9 mouse cellular contexts compared by ENCODE assay signal in genomic region chr12:99836404-99837131, GRCm38 (mm10). TPM values are rescaled to one million over a fixed set of nuclear protein-coding genes. Genes with fewer than 3 reads are reported as not detected.
A peak's percentile ranks its signal among the peaks of the same experiment; 100 is the strongest.
DNase-seq lines count a peak whose midpoint lies in the region; ATAC-seq and TF ChIP-seq lines count a peak whose summit lies in the region.
"Had no signal": no experiment of that assay in that cellular context is flagged by ENCODE, and none has a peak within 500 bp of the region (broad histone marks: within the 10 kb centered on the region; RNA-seq: fewer than 3 reads in every experiment).

No protein-coding gene starts in this region.

- H3K36me3 ChIP-seq in forebrain, embryonic 15.5 days, result no peaks in the 10 kb centered on the region
- H3K36me3 ChIP-seq in kidney, embryonic 14.5 days (ENCODE audit: control insufficient read depth, insufficient read depth, low read length), result no peaks in the 10 kb centered on the region
- H3K36me3 ChIP-seq in limb, embryonic 15.5 days, result no peaks in the 10 kb centered on the region

- no peaks in the 10 kb centered on the region for H3K27me3 ChIP-seq in forebrain, embryonic 15.5 days
- H3K27me3 ChIP-seq in kidney, embryonic 14.5 days (ENCODE audit: control insufficient read depth, insufficient read depth, low read length), result no peaks in the 10 kb centered on the region
- no peaks in the 10 kb centered on the region for H3K27me3 ChIP-seq in limb, embryonic 15.5 days

- TF ChIP-seq CTCF in gastrocnemius, adult 2 months (IDR thresholded peaks at IDR 0.05), result no peak

- H3K4me2 ChIP-seq in forebrain, embryonic 15.5 days (replicated peaks), result peak overlapping the region; percentile 36
- H3K4me2 ChIP-seq in kidney, embryonic 14.5 days (replicated peaks; ENCODE audit: low read depth, low read length), result no peak overlapping the region
- no peak overlapping the region for H3K4me2 ChIP-seq in limb, embryonic 15.5 days

- no peak overlapping the region for H3K9ac ChIP-seq in forebrain, embryonic 15.5 days (replicated peaks)
- H3K9ac ChIP-seq in kidney, embryonic 14.5 days (ENCODE audit: low read depth, low read length), result no peak overlapping the region
- H3K9ac ChIP-seq in limb, embryonic 15.5 days, result no peak overlapping the region

- DNase-seq in gastrocnemius, adult 2 months, result peak; percentile 26
- no peak for DNase-seq in gastrocnemius, postnatal 36 days
- peak; percentile 57 to 63 for DNase-seq in right cerebral cortex, adult 2 months (ENCODE audit: low spot score in 2 of 2)

- peak overlapping the region; percentile 26; the same call in 1 of the 2 replicates for H3K4me3 ChIP-seq in gastrocnemius, adult 2 months
- H3K4me3 ChIP-seq in forebrain, embryonic 15.5 days, result peak overlapping the region; percentile 2; the same call in 1 of the 2 replicates
- H3K4me3 ChIP-seq in kidney, embryonic 14.5 days (ENCODE audit: low read length), result no peak overlapping the region
- no peak overlapping the region for H3K4me3 ChIP-seq in limb, embryonic 15.5 days

- H3K9me3 ChIP-seq in forebrain, embryonic 15.5 days, result no peaks in the 10 kb centered on the region
- H3K9me3 ChIP-seq in kidney, embryonic 14.5 days (ENCODE audit: control insufficient read depth, low read length), result no peaks in the 10 kb centered on the region
- no peaks in the 10 kb centered on the region for H3K9me3 ChIP-seq in limb, embryonic 15.5 days

- ATAC-seq in cerebellum, adult (ENCODE audit: insufficient number of reproducible peaks, low FRiP score, low TSS enrichment), result peak; percentile 56; the same call in 1 of the 2 replicates
- peak; percentile 86 for ATAC-seq in forebrain, embryonic 15.5 days (replicated peaks)
- ATAC-seq in kidney, embryonic 14.5 days (ENCODE audit: low FRiP score, low TSS enrichment), result peak; percentile 64; the same call in 1 of the 2 replicates
- no peak for ATAC-seq in limb, embryonic 15.5 days (ENCODE audit: insufficient number of reproducible peaks, low FRiP score, low TSS enrichment, low read depth)
- no peak for ATAC-seq in activated CD4-positive, CD25-positive, alpha-beta regulatory T cell, adult 4 months

- WGBS in forebrain, embryonic 15.5 days, result 28% methylated on average over 20 of the region's 20 CpGs
- 61% methylated on average over 20 of the region's 20 CpGs for WGBS in kidney, embryonic 14.5 days
- WGBS in limb, embryonic 15.5 days, result 62% methylated on average over 20 of the region's 20 CpGs

- intact Hi-C loops in gastrocnemius, adult 2 months (cut with DNase I), result loop anchor here (1.0 to 10.0 kb wide), 6 partner anchors 112 to 752 kb away; partner anchors contain the start of gene Foxn3
- intact Hi-C loops in gastrocnemius, postnatal 36 days (cut with DNase I), result loop anchor here (5.0 kb wide), 2 partner anchors 444 to 739 kb away; no protein-coding TSS in a partner anchor

- H3K4me1 ChIP-seq in forebrain, embryonic 15.5 days, result peaks cover 16% of the 10 kb centered on the region
- H3K4me1 ChIP-seq in kidney, embryonic 14.5 days (ENCODE audit: control insufficient read depth, insufficient read depth, low read length), result 0 out of 2 replicates have a peak, but pooled peaks cover 6% of the 10 kb centered on the region
- H3K4me1 ChIP-seq in limb, embryonic 15.5 days, result 0 out of 2 replicates have a peak, but pooled peaks cover 2% of the 10 kb centered on the region

- H3K27ac ChIP-seq in gastrocnemius, adult 2 months, result no peak overlapping the region
- H3K27ac ChIP-seq in forebrain, embryonic 15.5 days (replicated peaks), result peak overlapping the region; percentile 73
- no peak overlapping the region for H3K27ac ChIP-seq in kidney, embryonic 14.5 days (ENCODE audit: low read depth, low read length)
- H3K27ac ChIP-seq in limb, embryonic 15.5 days, result 0 out of 2 replicates have a peak overlapping the region, but pooled peaks have one; percentile 7
- H3K27ac ChIP-seq: macrophage had no signal

RNA-seq across cellular contexts. Expression of gene Efcab11, which starts 47.7 kb away (rescaled TPM):
- total RNA-seq in gastrocnemius, adult 2 months (2021), result not detected
- total RNA-seq in gastrocnemius, postnatal 36 days (2021), result not detected
- 9.8 and 9.9 TPM in 2 replicates for polyA plus RNA-seq in forebrain, embryonic 15.5 days (2015; fragmentation: Nextera tagmentation; extraction: Ambion mirVana)
- 12.8 and 14.9 TPM in 2 replicates for polyA plus RNA-seq in kidney, embryonic 14.5 days (2014; fragmentation: Nextera tagmentation; extraction: Ambion mirVana)
- 8.6 and 9.2 TPM in 2 replicates for polyA plus RNA-seq in limb, embryonic 15.5 days (2015; fragmentation: Nextera tagmentation; extraction: Ambion mirVana)
- 1 to 10 TPM; 2.5 to 2.8 TPM for polyA plus RNA-seq in activated CD4-positive, CD25-positive, alpha-beta regulatory T cell, adult 4 months (2017; shearing (Covaris generic))

RNA-seq across cellular contexts. Expression of gene Tdp1, which starts 47.7 kb away (rescaled TPM):
- total RNA-seq in gastrocnemius, adult 2 months (2021), result 1 to 10 TPM; 3.6 to 6.6 TPM
- 1 to 10 TPM; 2.9 to 4.0 TPM for total RNA-seq in gastrocnemius, postnatal 36 days (2021)
- 70.1 and 72.0 TPM in 2 replicates for polyA plus RNA-seq in forebrain, embryonic 15.5 days (2015; fragmentation: Nextera tagmentation; extraction: Ambion mirVana)
- 48.8 and 70.4 TPM in 2 replicates for polyA plus RNA-seq in kidney, embryonic 14.5 days (2014; fragmentation: Nextera tagmentation; extraction: Ambion mirVana)
- 44.0 and 50.0 TPM in 2 replicates for polyA plus RNA-seq in limb, embryonic 15.5 days (2015; fragmentation: Nextera tagmentation; extraction: Ambion mirVana)
- polyA plus RNA-seq in activated CD4-positive, CD25-positive, alpha-beta regulatory T cell, adult 4 months (2017; shearing (Covaris generic)), result 10 to 100 TPM; 23.0 to 25.0 TPM

Comparison
In these comparisons a context has a peak if more than half of its experiments do, and no peak if none do; other contexts are left out.
1. DNase-seq: peak in gastrocnemius, adult 2 months (single experiment) and right cerebral cortex, adult 2 months (2 of 2); none in gastrocnemius, postnatal 36 days (0 of 2).
2. H3K27ac ChIP-seq: peak in forebrain, embryonic 15.5 days (single experiment) and limb, embryonic 15.5 days (single experiment); none in gastrocnemius, adult 2 months (single experiment) and kidney, embryonic 14.5 days (single experiment).
3. H3K4me3 ChIP-seq: peak in gastrocnemius, adult 2 months (single experiment) and forebrain, embryonic 15.5 days (single experiment); none in kidney, embryonic 14.5 days (single experiment) and limb, embryonic 15.5 days (single experiment).
4. ATAC-seq: peak in cerebellum, adult (single experiment), forebrain, embryonic 15.5 days (single experiment) and kidney, embryonic 14.5 days (single experiment); none in limb, embryonic 15.5 days (single experiment) and activated CD4-positive, CD25-positive, alpha-beta regulatory T cell, adult 4 months (single experiment).